ENCODE assay signal across 7 mouse cellular contexts in the genomic region with DNA sequence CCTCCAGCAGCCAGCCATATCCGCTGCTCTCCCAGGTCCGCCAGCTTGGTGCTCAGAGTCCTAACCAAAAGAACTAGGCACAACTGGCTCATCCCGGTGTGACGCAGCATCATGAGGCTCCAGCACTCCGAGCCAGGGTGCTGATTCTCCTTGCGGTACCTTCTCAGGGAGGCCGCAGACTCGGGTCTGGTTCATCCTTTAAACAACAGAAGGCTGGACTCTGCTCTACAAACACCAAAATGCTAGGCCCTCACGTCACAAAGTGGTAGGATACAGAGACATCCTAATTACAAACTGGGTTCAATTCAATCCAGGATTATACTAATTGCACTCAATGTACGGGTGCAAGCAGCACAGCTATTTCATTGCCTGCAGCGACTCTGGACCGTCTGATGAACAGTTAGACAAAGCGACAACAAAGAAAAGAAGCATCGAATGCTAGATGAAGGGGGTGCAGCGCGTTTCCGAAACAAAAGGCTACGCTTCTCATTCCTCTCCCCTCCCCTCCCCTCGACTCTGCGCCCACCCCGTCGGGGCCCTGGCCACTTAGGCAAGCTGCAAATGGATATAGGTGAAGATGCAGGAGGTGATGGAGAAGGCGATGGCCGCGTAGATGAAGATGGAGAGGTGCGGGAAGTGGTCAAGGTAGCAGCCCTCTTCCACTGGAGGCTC. TPM values are rescaled to one million over a fixed set of nuclear protein-coding genes. Genes with fewer than 3 reads are reported as not detected.
DNase-seq lines count a peak whose midpoint lies in the region; ATAC-seq and TF ChIP-seq lines count a peak whose summit lies in the region.

No protein-coding gene starts in this region.

- H3K27me3 ChIP-seq in lung, embryonic 16.5 days (ENCODE audit: control insufficient read depth, insufficient read depth, low read depth, low read length): no peaks in the 10 kb centered on the region
- no peaks in the 10 kb centered on the region for H3K27me3 ChIP-seq in forebrain, embryonic 11.5 days (ENCODE audit: control insufficient read depth, insufficient read depth, low read length)
- H3K27me3 ChIP-seq in midbrain, embryonic 10.5 days (ENCODE audit: low read depth, poor library complexity, severe bottlenecking): no peaks in the 10 kb centered on the region

- 0 out of 2 replicates have a peak, but pooled peaks cover 2% of the 10 kb centered on the region for H3K4me1 ChIP-seq in lung, embryonic 16.5 days (replicated peaks; ENCODE audit: control insufficient read depth, insufficient read depth, low read length)
- H3K4me1 ChIP-seq in lung, adult 2 months (ENCODE audit: control insufficient read depth, insufficient read depth, low read length): no peaks in the 10 kb centered on the region; the same call in 1 of the 2 replicates
- no peaks in the 10 kb centered on the region; the same call in 1 of the 2 replicates for H3K4me1 ChIP-seq in forebrain, embryonic 11.5 days (replicated peaks; ENCODE audit: control insufficient read depth, insufficient read depth, low read length)
- H3K4me1 ChIP-seq in midbrain, embryonic 10.5 days: peaks cover 46% of the 10 kb centered on the region

- TF ChIP-seq POLR2A in lung, adult 2 months (IDR thresholded peaks at IDR 0.05; ENCODE audit: borderline replicate concordance, extremely low read depth, low read depth, low read length): no peak

- ATAC-seq in lung, embryonic 16.5 days (ENCODE audit: low read depth): peak; percentile 11
- ATAC-seq in forebrain, embryonic 11.5 days (replicated peaks; ENCODE audit: low FRiP score): peak; percentile 39

- no peaks in the 10 kb centered on the region for H3K36me3 ChIP-seq in lung, embryonic 16.5 days (ENCODE audit: control insufficient read depth, insufficient read depth, low read length)
- H3K36me3 ChIP-seq in forebrain, embryonic 11.5 days (ENCODE audit: control insufficient read depth, insufficient read depth, low read length): no peaks in the 10 kb centered on the region
- peaks cover 18% of the 10 kb centered on the region for H3K36me3 ChIP-seq in midbrain, embryonic 10.5 days

- intact Hi-C loops in gastrocnemius, postnatal 36 days (cut with DNase I): no loop called here

- H3K4me2 ChIP-seq in lung, embryonic 16.5 days (ENCODE audit: low read depth, low read length): peak overlapping the region; percentile 83
- H3K4me2 ChIP-seq in forebrain, embryonic 11.5 days (ENCODE audit: low read depth, low read length, severe bottlenecking): peak overlapping the region; percentile 64

- no peaks in the 10 kb centered on the region for H3K9me3 ChIP-seq in lung, embryonic 16.5 days (ENCODE audit: control insufficient read depth, low read length)
- no peaks in the 10 kb centered on the region for H3K9me3 ChIP-seq in forebrain, embryonic 11.5 days (ENCODE audit: control insufficient read depth, low read length)
- no peaks in the 10 kb centered on the region for H3K9me3 ChIP-seq in midbrain, embryonic 10.5 days (replicated peaks)

- peak overlapping the region; percentile 73 for H3K9ac ChIP-seq in lung, embryonic 16.5 days (ENCODE audit: low read length)
- H3K9ac ChIP-seq in forebrain, embryonic 11.5 days (ENCODE audit: low read length): peak overlapping the region; percentile 87

- 5% methylated on average over 26 of the region's 26 CpGs for WGBS in lung, embryonic 16.5 days
- 16% methylated on average over 26 of the region's 26 CpGs for WGBS in lung, adult 2 months
- 4% methylated on average over 25 of the region's 26 CpGs for WGBS in forebrain, embryonic 11.5 days
- WGBS in midbrain, embryonic 10.5 days: 5% methylated on average over 26 of the region's 26 CpGs

- TF ChIP-seq CTCF in lung, adult 2 months (IDR thresholded peaks at IDR 0.05; ENCODE audit: insufficient read depth, low read length): no peak

- peak overlapping the region; percentile 67 for H3K4me3 ChIP-seq in lung, embryonic 16.5 days (ENCODE audit: low read length)
- H3K4me3 ChIP-seq in lung, adult 2 months (replicated peaks; ENCODE audit: extremely low read depth, low read depth, low read length): no peak overlapping the region
- H3K4me3 ChIP-seq in forebrain, embryonic 11.5 days (ENCODE audit: low read depth, low read length): peak overlapping the region; percentile 58
- H3K4me3 ChIP-seq in midbrain, embryonic 10.5 days: peak overlapping the region; percentile 76

- peak overlapping the region; percentile 75 for H3K27ac ChIP-seq in lung, embryonic 16.5 days (ENCODE audit: low read length)
- peak overlapping the region; percentile 82 for H3K27ac ChIP-seq in forebrain, embryonic 11.5 days (ENCODE audit: low read depth, low read length)
- peak overlapping the region; percentile 94 for H3K27ac ChIP-seq in midbrain, embryonic 10.5 days (replicated peaks)

- no peak for DNase-seq in lung, adult 2 months
- DNase-seq in forebrain, embryonic 11.5 days (ENCODE audit: low spot score): peak; percentile 74
- DNase-seq in layer of hippocampus, postnatal 10 days (ENCODE audit: low spot score in 2 of 2): peak; percentile 40 to 41
- DNase-seq in midbrain, embryonic 10.5 days (ENCODE audit: low spot score): peak; percentile 43
- peak; percentile 46 for DNase-seq in telencephalon, adult 2 months (ENCODE audit: low read depth, low spot score)
- DNase-seq in gastrocnemius, postnatal 36 days: no peak

RNA-seq across cellular contexts. Expression of gene 6330403K07Rik, which starts 0.7 kb away (rescaled TPM):
- 70.4 and 73.7 TPM in 2 replicates for polyA plus RNA-seq in lung, embryonic 16.5 days (2015; fragmentation: Nextera tagmentation; extraction: Ambion mirVana)
- polyA plus RNA-seq in lung, adult 2 months (2012; rRNA removed): 1.5 and 1.7 TPM in 2 replicates
- 95.4 and 106 TPM in 2 replicates for polyA plus RNA-seq in forebrain, embryonic 11.5 days (2014; fragmentation: Nextera tagmentation; extraction: Ambion mirVana)
- total RNA-seq in layer of hippocampus, postnatal 10 days (2021): 100 to 1,000 TPM; 169 to 174 TPM
- 137 and 226 TPM in 2 replicates for polyA plus RNA-seq in midbrain, embryonic 10.5 days (2016; fragmentation: Nextera tagmentation; extraction: Ambion mirVana)
- under 1 TPM in 1 of 2 experiments, not detected in 1; 0.17 TPM for total RNA-seq in gastrocnemius, postnatal 36 days (2021)

RNA-seq across cellular contexts. Expression of gene Derl2, which starts 13.0 kb away (rescaled TPM):
- polyA plus RNA-seq in lung, embryonic 16.5 days (2015; fragmentation: Nextera tagmentation; extraction: Ambion mirVana): 52.1 and 53.0 TPM in 2 replicates
- 9.0 and 15.5 TPM in 2 replicates for polyA plus RNA-seq in lung, adult 2 months (2012; rRNA removed)
- 35.9 and 41.3 TPM in 2 replicates for polyA plus RNA-seq in forebrain, embryonic 11.5 days (2014; fragmentation: Nextera tagmentation; extraction: Ambion mirVana)
- 10 to 100 TPM; 20.8 to 23.0 TPM for total RNA-seq in layer of hippocampus, postnatal 10 days (2021)
- polyA plus RNA-seq in midbrain, embryonic 10.5 days (2016; fragmentation: Nextera tagmentation; extraction: Ambion mirVana): 38.8 and 39.8 TPM in 2 replicates
- total RNA-seq in gastrocnemius, postnatal 36 days (2021): 10 to 100 TPM; 11.7 to 12.6 TPM

RNA-seq across cellular contexts. Expression of gene Mis12, which starts 13.2 kb away (rescaled TPM):
- 47.4 and 52.0 TPM in 2 replicates for polyA plus RNA-seq in lung, embryonic 16.5 days (2015; fragmentation: Nextera tagmentation; extraction: Ambion mirVana)
- polyA plus RNA-seq in lung, adult 2 months (2012; rRNA removed): 3.2 and 5.1 TPM in 2 replicates
- polyA plus RNA-seq in forebrain, embryonic 11.5 days (2014; fragmentation: Nextera tagmentation; extraction: Ambion mirVana): 62.7 and 63.1 TPM in 2 replicates
- 10 to 100 TPM; 10.1 to 13.5 TPM for total RNA-seq in layer of hippocampus, postnatal 10 days (2021)
- polyA plus RNA-seq in midbrain, embryonic 10.5 days (2016; fragmentation: Nextera tagmentation; extraction: Ambion mirVana): 65.3 and 67.8 TPM in 2 replicates
- 1 to 10 TPM; 3.3 to 4.0 TPM for total RNA-seq in gastrocnemius, postnatal 36 days (2021)

RNA-seq across cellular contexts. Expression of gene Dhx33, which starts 28.4 kb away (rescaled TPM):
- polyA plus RNA-seq in lung, embryonic 16.5 days (2015; fragmentation: Nextera tagmentation; extraction: Ambion mirVana): 16.3 and 16.5 TPM in 2 replicates
- 16.3 and 20.5 TPM in 2 replicates for polyA plus RNA-seq in lung, adult 2 months (2012; rRNA removed)
- polyA plus RNA-seq in forebrain, embryonic 11.5 days (2014; fragmentation: Nextera tagmentation; extraction: Ambion mirVana): 25.5 and 27.6 TPM in 2 replicates
- total RNA-seq in layer of hippocampus, postnatal 10 days (2021): 10 to 100 TPM; 25.6 to 25.7 TPM
- polyA plus RNA-seq in midbrain, embryonic 10.5 days (2016; fragmentation: Nextera tagmentation; extraction: Ambion mirVana): 19.9 and 20.7 TPM in 2 replicates
- total RNA-seq in gastrocnemius, postnatal 36 days (2021): 1 to 10 TPM; 6.5 to 8.0 TPM

RNA-seq across cellular contexts. Expression of gene C1qbp, which starts 49.8 kb away (rescaled TPM):
- polyA plus RNA-seq in lung, embryonic 16.5 days (2015; fragmentation: Nextera tagmentation; extraction: Ambion mirVana): 171 and 185 TPM in 2 replicates
- 50.9 and 94.1 TPM in 2 replicates for polyA plus RNA-seq in lung, adult 2 months (2012; rRNA removed)
- 261 and 278 TPM in 2 replicates for polyA plus RNA-seq in forebrain, embryonic 11.5 days (2014; fragmentation: Nextera tagmentation; extraction: Ambion mirVana)
- total RNA-seq in layer of hippocampus, postnatal 10 days (2021): 100 to 1,000 TPM; 107 to 119 TPM
- polyA plus RNA-seq in midbrain, embryonic 10.5 days (2016; fragmentation: Nextera tagmentation; extraction: Ambion mirVana): 283 and 342 TPM in 2 replicates
- 100 to 1,000 TPM in 1 of 2 experiments, 10 to 100 TPM in 1; 96.4 to 119 TPM for total RNA-seq in gastrocnemius, postnatal 36 days (2021)

Comparison
In these comparisons a context has a peak if more than half of its experiments do, and no peak if none do; other contexts are left out.
1. RNA of gene 6330403K07Rik, which starts 0.7 kb away (polyA plus RNA-seq): 137 to 226 TPM in midbrain, embryonic 10.5 days, 95.4 to 106 TPM in forebrain, embryonic 11.5 days and 70.4 to 73.7 TPM in lung, embryonic 16.5 days; 1.5 to 1.7 TPM in lung, adult 2 months; every median in the first group is over 10 times any median in the second.
2. DNase-seq: peak in forebrain, embryonic 11.5 days (single experiment), layer of hippocampus, postnatal 10 days (2 of 2), midbrain, embryonic 10.5 days (single experiment) and telencephalon, adult 2 months (single experiment); none in lung, adult 2 months (single experiment) and gastrocnemius, postnatal 36 days (0 of 2).
3. Peak in every context shown above with its lines, with median percentiles within 50 percentile points of each other: H3K27ac ChIP-seq.